Mouse (Mus musculus): ENCODE measurements around the gene Ccndbp1.

- no peak for TF ChIP-seq GATA1 (IDR thresholded peaks at IDR 0.05; ENCODE audit: borderline replicate concordance, low read length)
- no peak for TF ChIP-seq FLI1 (IDR thresholded peaks at IDR 0.05; ENCODE audit: low read length)
Observed at GRCm38 (mm10) chr2:121015507-121015906, 7.3 kb downstream of the Ccndbp1 start.
